Mouse (Mus musculus) midbrain, embryonic 16.5 days (tissue): ENCODE measurements at regions not wholly inside any gene's neighbourhood (a gene's known extent, or its start where the extent isn't known, plus 50 kb on each side); places are given as distances from the start of the nearest gene placed in this dataset.
A peak's percentile ranks its signal among the peaks of the same experiment; 100 is the strongest.

ENCODE experiments used
- ATAC-seq: fragments of 200-750 bp; cut with Nextera tagmentation; 2 replicates; pipeline ENCODE4 v1.8.0; 2017; ENCODE audit warnings: moderate TSS enrichment
- H3K27ac ChIP-seq: fragments of 300-500 bp; sonication (generic); 2 replicates; pipeline ENCODE4 v1.5.1; 2014; ENCODE audit warnings: mild to moderate bottlenecking, low read length, mixed read lengths
- H3K27me3 ChIP-seq: fragments of 300-500 bp; sonication (generic); 2 replicates; pipeline ENCODE4 v1.6.1; 2014; ENCODE audit warnings: low read depth, low read length, mixed read lengths; ENCODE audit not compliant: control insufficient read depth, insufficient read depth
- H3K36me3 ChIP-seq: fragments of 300-500 bp; sonication (generic); 2 replicates; pipeline ENCODE4 v1.6.1; 2014; ENCODE audit warnings: mild to moderate bottlenecking, low read length, moderate library complexity, mixed read lengths; ENCODE audit not compliant: control insufficient read depth, insufficient read depth
- H3K4me1 ChIP-seq: fragments of 300-500 bp; sonication (generic); 2 replicates; pipeline ENCODE4 v1.6.1; 2014; ENCODE audit warnings: mild to moderate bottlenecking, low read length, mixed read lengths; ENCODE audit not compliant: control insufficient read depth, insufficient read depth
- H3K4me2 ChIP-seq: fragments of 300-500 bp; sonication (generic); 2 replicates; pipeline ENCODE4 v1.6.1; 2014; ENCODE audit warnings: mild to moderate bottlenecking, low read length, mixed read lengths
- H3K4me3 ChIP-seq: fragments of 300-500 bp; sonication (generic); 2 replicates; pipeline ENCODE4 v1.5.1; 2014; ENCODE audit warnings: low read depth, mild to moderate bottlenecking, low read length, moderate library complexity, mixed read lengths
- H3K9ac ChIP-seq: fragments of 300-500 bp; sonication (generic); 2 replicates; pipeline ENCODE4 v1.6.1; 2014; ENCODE audit warnings: low read depth, low read length, mixed read lengths
- H3K9me3 ChIP-seq: fragments of 300-500 bp; sonication (generic); replicated peaks from 2 replicates; pipeline ENCODE4 v1.6.1; 2014; ENCODE audit warnings: mild to moderate bottlenecking, low read length, mixed read lengths; ENCODE audit not compliant: control insufficient read depth, poor library complexity, severe bottlenecking
- whole genome bisulfite sequencing: fragments of 180-500 bp; shearing (Covaris S2); extraction: QIAGEN DNeasy Blood & Tissue Kit; methylation state at CpG from one replicate; pipeline ENCODE4 v1.1.7; 2014; 5-methylcytosine and 5-hydroxymethylcytosine counted together

DNA sequence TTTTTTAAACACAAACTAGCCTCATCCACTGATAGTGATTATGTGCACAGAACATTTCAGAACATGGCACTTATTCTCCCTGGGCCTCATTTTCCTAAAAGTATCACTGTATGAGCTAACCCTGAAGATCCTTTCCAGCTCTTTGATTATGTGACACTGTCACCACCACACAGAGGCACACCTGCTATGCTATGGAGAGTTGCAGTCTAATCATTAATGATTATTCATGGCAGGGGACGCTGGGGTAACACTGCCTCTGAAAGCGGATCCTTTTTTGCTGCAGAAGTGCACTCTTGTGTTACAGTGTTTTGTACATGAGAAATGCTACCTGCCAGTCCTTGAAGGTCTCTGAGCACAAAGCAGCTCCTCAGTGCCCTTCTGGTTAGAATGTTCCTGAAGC lies 615.3 kb upstream of the Fbxo33 start:
- Histone ChIP-seq H3K36me3 (no peaks in the 10 kb centered on the region), H3K27me3 (no peaks in the 10 kb centered on the region), H3K4me2 (no peak overlapping the region), H3K4me3 (no peak overlapping the region), H3K4me1 (no peaks in the 10 kb centered on the region), H3K9me3 (no peaks in the 10 kb centered on the region), H3K9ac (no peak overlapping the region), H3K27ac (no peak overlapping the region)
- 49% methylated on average over 2 of the region's 2 CpGs for WGBS
- ATAC-seq: peak; percentile 58

DNA sequence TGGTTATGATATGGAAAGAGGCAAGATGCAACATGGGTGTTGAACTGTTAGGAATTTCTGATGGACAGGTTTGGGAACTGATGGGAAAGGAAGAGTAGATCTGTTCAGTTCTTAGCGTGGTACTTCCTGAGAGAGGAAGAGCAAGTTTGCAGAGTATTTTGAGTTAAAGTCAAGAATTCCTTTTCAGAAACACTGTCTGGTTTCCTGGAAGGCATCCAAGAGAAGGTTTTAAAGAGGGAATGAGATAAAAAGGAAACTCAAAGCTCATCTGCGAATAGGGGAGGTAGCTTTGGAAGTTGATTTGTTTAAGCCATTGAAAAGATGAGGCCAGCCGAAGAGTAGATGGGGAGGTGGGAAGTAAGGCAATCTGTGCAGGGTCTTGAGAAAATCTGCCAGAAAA lies 603.4 kb upstream of the Fbxo33 start:
- H3K36me3 ChIP-seq: no peaks in the 10 kb centered on the region
- H3K4me3 ChIP-seq: no peak overlapping the region
- 69% methylated on average over 3 of the region's 3 CpGs for WGBS
- no peak overlapping the region for H3K27ac ChIP-seq
- H3K4me2 ChIP-seq: no peak overlapping the region
- H3K4me1 ChIP-seq: no peaks in the 10 kb centered on the region
- H3K9ac ChIP-seq: no peak overlapping the region
- no peaks in the 10 kb centered on the region for H3K9me3 ChIP-seq
- no peaks in the 10 kb centered on the region for H3K27me3 ChIP-seq
- no peak for ATAC-seq

DNA sequence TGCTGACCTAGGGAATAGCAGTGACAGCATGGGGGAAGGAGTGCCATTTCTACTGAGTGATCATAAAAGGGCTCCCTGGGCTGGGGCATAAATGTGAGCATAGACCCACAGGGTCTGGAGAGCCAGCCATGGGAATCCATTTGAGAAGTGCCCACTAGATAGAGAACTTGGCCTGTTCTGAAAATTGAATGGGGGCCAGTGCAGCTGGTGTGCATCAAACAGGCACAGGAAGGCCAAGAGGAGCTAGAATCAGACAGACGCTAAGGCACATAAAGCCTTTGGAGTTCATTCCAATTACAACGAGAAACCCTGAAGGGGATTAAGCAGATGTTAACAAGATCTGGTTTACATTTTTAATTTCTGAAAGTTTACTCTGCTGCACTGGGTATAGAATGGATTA lies 602.9 kb upstream of the Fbxo33 start:
- WGBS: 45% methylated on average over 2 of the region's 2 CpGs
- H3K4me1 ChIP-seq: no peaks in the 10 kb centered on the region
- H3K4me2 ChIP-seq: no peak overlapping the region
- no peaks in the 10 kb centered on the region for H3K36me3 ChIP-seq
- ATAC-seq: no peak
- H3K9me3 ChIP-seq: no peaks in the 10 kb centered on the region
- no peak overlapping the region for H3K27ac ChIP-seq
- no peak overlapping the region for H3K4me3 ChIP-seq
- H3K9ac ChIP-seq: no peak overlapping the region
- no peaks in the 10 kb centered on the region for H3K27me3 ChIP-seq

DNA sequence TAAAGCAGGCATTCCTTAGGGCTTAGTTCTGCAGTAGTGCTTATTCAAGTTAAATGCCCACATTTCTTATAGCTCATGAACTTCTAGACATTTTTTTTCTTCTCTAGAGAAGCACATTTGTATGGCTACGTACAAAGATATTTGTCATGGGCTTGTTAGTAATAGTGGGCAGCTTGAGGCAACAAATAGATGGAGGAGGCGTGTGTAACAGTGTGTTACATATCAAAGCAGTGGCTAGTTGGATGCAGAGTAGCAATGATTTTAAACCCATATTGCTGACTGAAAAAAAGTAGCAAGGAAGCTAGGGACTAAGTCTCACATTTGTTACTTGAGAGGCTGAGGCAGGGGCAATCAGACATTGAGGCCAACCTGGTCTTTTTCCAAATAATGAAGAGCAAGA lies 602.2 kb upstream of the Fbxo33 start:
- Histone ChIP-seq H3K27me3 (no peaks in the 10 kb centered on the region), H3K4me1 (no peaks in the 10 kb centered on the region), H3K9me3 (no peaks in the 10 kb centered on the region), H3K27ac (no peak overlapping the region), H3K9ac (no peak overlapping the region), H3K36me3 (no peaks in the 10 kb centered on the region), H3K4me2 (no peak overlapping the region), H3K4me3 (no peak overlapping the region)
- 87% methylated on average over 2 of the region's 2 CpGs for WGBS
- no peak for ATAC-seq

DNA sequence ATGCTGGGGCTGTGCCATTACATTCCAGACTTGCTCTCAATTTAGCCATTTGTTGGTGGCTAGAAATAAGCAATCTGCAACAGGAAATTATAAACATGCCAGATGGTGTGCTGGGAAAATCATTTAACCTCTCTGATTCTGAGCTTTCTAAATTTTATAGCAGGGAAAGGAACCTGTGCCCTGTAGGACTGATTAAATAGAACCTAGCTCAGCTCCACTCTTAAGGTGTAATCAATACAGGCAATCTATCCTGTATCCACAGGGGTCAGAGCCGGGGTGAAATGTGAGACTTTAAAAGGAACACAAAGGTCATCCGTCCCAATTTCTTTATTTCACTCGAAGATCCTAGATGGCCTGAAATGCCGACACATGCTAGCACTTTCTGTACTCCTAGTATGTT lies 596.4 kb upstream of the Fbxo33 start:
- H3K4me3 ChIP-seq: no peak overlapping the region
- 74% methylated on average over 4 of the region's 4 CpGs for WGBS
- no peaks in the 10 kb centered on the region for H3K36me3 ChIP-seq
- no peak overlapping the region for H3K4me2 ChIP-seq
- H3K9ac ChIP-seq: no peak overlapping the region
- no peaks in the 10 kb centered on the region for H3K9me3 ChIP-seq
- ATAC-seq: no peak
- H3K27me3 ChIP-seq: no peaks in the 10 kb centered on the region
- H3K27ac ChIP-seq: no peak overlapping the region
- H3K4me1 ChIP-seq: no peaks in the 10 kb centered on the region; the same call in 1 of the 2 replicates

DNA sequence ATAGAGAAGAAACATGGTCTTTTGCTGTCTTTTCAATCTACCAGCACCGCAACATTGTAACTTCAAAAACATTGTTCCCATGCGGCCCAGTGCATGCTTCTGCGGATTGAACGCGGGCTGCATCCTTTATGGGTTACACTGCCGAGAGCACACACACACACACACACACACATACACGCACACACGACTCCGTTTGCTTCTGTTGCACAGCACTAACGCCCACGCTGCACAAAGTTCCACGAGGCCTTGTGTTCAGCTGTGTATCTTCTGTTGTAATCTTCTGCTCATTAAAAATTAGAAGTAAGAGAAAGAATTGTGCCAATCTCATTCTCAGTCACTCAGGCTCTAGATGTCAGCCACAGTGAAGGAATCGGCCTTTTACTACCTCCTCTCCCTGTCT lies 594.8 kb upstream of the Fbxo33 start:
- H3K27me3 ChIP-seq: no peaks in the 10 kb centered on the region
- H3K36me3 ChIP-seq: no peaks in the 10 kb centered on the region
- no peak for ATAC-seq
- H3K4me1 ChIP-seq: no peaks in the 10 kb centered on the region; the same call in 1 of the 2 replicates
- no peak overlapping the region for H3K9ac ChIP-seq
- no peak overlapping the region for H3K4me3 ChIP-seq
- no peaks in the 10 kb centered on the region for H3K9me3 ChIP-seq
- 84% methylated on average over 13 of the region's 13 CpGs for WGBS
- no peak overlapping the region for H3K4me2 ChIP-seq
- H3K27ac ChIP-seq: no peak overlapping the region

DNA sequence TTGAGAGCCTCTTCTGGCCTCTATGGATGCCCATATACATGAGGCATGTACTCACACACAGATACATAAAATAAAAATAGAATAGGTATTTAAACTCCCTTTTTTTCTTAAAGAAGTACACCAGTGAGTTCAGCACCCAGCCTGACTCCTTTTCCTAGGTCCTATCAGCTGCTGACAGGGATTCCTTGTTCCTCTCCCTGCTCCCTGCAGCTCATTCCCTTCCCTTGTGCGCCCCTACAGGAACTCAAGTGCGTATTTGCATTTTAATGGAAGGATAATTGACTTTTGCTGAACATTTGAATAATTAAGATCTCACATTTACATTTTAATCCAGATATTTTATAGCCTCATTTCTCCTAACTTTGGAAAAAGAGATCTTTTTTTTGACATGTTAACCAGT lies 589.7 kb upstream of the Fbxo33 start:
- no peaks in the 10 kb centered on the region for H3K4me1 ChIP-seq
- ATAC-seq: no peak

DNA sequence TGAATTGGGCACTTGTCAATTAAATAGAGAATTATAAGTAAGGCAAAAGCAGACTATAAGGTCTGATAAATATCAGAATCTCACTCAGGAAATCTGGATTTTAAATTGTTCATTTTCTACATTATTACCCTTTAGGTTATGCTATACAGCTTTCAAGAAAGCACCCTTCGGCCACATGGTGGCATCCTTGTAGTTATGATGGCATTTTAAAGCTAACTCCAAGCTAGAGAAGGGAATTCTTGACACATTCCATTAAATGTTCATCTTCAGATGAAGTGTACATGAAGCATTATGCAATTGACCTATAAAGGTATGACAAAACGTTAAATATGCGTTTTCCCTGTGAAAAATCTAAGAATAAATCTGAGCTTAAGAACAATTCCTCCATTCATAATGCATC lies 578.5 kb upstream of the Fbxo33 start:
- no peaks in the 10 kb centered on the region for H3K36me3 ChIP-seq
- no peak overlapping the region for H3K4me3 ChIP-seq
- 34% methylated on average over 3 of the region's 3 CpGs for WGBS
- H3K9ac ChIP-seq: no peak overlapping the region
- ATAC-seq: peak; percentile 89
- H3K4me1 ChIP-seq: no peaks in the 10 kb centered on the region
- H3K4me2 ChIP-seq: no peak overlapping the region
- no peak overlapping the region for H3K27ac ChIP-seq
- no peaks in the 10 kb centered on the region for H3K27me3 ChIP-seq
- H3K9me3 ChIP-seq: no peaks in the 10 kb centered on the region

More for the DNA sequence above, 589.7 kb upstream of the Fbxo33 start:
- no peaks in the 10 kb centered on the region for H3K9me3 ChIP-seq
- H3K27me3 ChIP-seq: no peaks in the 10 kb centered on the region
- no peak overlapping the region for H3K4me3 ChIP-seq
- H3K27ac ChIP-seq: no peak overlapping the region
- WGBS: 15% methylated on average over 2 of the region's 2 CpGs
- H3K4me2 ChIP-seq: no peak overlapping the region
- no peak overlapping the region for H3K9ac ChIP-seq
- no peaks in the 10 kb centered on the region for H3K36me3 ChIP-seq

DNA sequence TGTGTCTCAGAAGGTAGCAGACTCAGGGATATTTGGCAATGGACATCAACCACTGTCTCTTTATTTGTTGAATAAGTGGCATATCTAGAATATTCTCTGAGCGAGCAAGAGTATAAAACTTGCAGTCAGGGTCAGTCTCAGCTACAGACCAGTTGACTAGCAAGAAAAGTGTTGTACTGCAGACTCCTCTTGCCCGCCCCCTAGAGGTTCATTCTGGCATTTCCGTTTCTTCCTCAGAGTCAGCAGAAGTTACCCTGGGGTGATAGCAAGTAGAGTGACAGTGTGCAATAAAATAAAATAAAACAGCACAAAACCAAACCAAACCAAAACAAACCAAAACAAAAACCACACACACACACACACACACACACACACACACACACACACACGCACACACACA lies 571.9 kb upstream of the Fbxo33 start:
- Histone ChIP-seq H3K36me3 (no peaks in the 10 kb centered on the region), H3K27me3 (no peaks in the 10 kb centered on the region), H3K9ac (no peak overlapping the region), H3K4me3 (no peak overlapping the region), H3K9me3 (no peaks in the 10 kb centered on the region), H3K4me2 (no peak overlapping the region), H3K4me1 (no peaks in the 10 kb centered on the region), H3K27ac (no peak overlapping the region)
- WGBS: 55% methylated on average over 3 of the region's 4 CpGs
- ATAC-seq: no peak

DNA sequence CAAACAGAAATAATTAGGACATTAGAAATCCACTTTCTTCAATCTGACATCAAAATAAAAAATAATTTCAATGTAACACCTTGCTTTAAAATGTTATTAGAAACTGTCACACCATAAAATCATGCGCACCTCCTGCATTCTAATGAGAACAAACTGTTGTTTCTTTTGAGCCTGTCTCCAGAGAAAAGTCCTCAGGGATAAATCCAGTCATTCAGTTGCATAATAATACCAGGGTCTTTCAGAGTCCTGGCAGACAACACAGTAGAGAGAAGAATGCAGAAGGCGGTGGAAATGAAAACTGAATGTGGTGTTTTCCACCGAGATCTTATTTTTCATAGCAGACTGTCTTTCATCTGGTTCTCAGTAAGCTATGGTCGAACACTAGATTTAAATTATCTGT lies 567.3 kb upstream of the Fbxo33 start:
- Histone ChIP-seq H3K27me3 (no peaks in the 10 kb centered on the region), H3K36me3 (no peaks in the 10 kb centered on the region), H3K4me1 (no peaks in the 10 kb centered on the region), H3K4me3 (no peak overlapping the region), H3K9me3 (no peaks in the 10 kb centered on the region), H3K27ac (no peak overlapping the region), H3K4me2 (no peak overlapping the region), H3K9ac (no peak overlapping the region)
- peak; percentile 36; the same call in 1 of the 2 replicates for ATAC-seq
- 31% methylated on average over 4 of the region's 4 CpGs for WGBS
